Mouse (Mus musculus): ENCODE results near the gene Cacna1g.

Gene Cacna1g

DNA sequence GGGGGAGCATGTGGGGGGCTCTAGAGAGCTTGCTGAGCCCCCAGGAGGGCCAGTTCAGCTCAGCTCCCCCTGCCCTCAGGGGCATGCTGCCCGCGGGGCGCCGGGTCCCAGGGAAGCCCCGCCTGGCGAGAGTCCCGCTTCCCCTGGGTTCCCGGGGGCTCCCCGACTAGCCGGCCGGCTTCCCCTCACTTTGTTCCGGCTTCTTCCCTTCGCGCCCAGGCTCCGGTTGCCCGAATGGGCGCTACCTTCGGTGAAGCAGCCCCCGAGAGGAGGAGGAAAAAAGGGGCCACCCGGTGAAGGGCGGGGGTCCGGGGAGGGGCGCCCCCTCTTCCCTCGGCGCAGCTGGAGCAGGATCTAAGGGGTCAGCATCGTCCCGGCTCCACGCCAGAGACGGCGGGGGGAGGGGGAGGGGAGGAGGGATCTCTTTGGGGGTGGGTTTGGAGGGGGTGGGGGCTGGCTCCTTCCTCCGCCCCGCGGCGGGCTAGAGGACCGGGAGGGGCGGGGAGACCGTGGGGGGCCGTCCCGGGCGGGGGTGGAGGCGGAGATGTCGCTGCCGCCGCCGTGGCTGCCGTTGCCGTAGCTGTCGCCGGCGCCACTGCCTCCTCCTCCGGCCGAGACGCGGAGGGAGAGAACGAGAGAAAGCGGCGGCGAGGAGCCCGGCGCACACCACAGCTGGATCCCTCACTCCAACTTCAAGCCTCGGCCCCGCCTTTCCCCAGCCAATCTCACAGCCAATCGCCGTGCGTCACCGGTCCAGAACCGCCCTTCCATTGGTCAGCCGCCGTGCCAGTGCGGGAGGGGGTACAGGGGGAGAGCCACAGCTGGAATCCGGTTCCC lies at the start of gene Cacna1g:
Cacna1g (minus strand) TSS at position 492 of the 837 bp plus-strand sequence.
- peak; percentile 85 to 93 for DNase-seq (ENCODE audit: low spot score in 2 of 2)

DNA sequence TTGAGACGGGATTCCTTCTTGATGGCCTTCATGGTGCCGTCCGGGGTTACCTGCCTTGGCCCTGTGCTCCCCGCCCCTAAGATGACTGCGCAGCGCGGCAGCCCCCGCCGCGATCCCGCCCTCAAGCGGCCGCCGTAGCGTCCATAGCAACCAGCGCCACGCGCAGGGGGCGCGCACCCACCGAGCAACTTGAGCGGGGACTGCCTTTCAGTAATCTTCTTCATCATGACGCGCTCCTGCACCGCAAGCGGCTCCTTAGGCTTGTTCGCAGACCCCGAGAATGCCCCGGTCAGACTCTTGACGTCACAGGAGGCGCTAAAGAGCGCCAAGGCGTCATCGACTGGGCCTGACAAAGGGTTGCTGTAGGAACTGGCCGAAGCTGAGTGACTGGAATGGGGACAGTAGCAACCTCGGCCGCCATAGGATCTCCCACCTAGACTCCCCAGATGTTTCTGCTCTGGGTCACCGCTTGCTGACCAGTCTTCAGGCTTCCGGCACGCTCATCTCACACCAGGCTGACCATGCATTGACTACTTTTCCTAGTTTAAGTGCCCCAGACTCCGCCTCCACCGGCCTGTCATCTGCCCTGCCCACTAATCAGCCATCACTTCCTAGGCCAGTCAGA lies 47.3 kb upstream of the Cacna1g start, which contains the start of gene Mycbpap:
Mycbpap (minus strand) TSS at position 524 of the 625 bp plus-strand sequence.
- no peak for DNase-seq (ENCODE audit: low spot score in 2 of 2)

DNA sequence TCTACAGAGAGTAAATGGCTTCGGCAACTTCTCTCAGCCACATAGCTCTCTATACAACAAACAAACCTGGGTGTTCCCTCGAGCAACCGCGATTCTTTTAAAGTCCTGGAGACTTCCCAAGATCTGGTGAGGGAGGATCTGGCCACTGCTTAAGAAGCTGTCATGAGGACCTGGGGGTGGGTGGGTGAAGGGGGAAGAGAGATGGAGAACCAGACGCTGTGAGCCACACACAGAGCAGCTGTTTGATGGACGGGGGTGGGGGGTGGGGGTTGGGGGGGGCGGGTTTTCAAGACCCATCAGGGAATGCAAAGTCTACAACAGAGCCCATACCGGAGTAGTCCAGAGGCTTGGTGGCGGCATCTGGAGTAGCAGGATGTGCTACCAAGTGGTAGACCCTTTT lies 39.5 kb upstream of the Cacna1g start:
- DNase-seq (ENCODE audit: low spot score in 2 of 2): no peak

DNA sequence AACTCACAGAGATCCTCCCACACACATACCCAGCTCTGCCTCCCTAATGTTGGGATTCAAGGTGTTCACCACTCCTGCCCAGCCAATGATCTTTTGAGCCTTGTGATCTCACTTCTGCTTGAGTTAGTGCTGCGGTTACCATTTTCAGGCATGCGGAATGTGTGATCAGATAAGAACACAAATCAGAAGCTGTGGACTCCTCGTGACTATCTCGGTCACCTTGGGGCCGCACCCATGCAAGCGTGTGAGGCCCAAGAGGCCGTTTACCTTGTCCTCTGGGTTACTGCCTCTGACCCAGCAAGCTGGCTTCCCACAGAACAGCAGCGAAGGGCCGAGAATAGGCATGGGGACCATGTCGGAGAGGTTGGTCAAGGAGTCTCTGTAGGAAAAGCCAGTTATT lies 35.0 kb upstream of the Cacna1g start:
- DNase-seq (ENCODE audit: low spot score in 2 of 2): no peak

DNA sequence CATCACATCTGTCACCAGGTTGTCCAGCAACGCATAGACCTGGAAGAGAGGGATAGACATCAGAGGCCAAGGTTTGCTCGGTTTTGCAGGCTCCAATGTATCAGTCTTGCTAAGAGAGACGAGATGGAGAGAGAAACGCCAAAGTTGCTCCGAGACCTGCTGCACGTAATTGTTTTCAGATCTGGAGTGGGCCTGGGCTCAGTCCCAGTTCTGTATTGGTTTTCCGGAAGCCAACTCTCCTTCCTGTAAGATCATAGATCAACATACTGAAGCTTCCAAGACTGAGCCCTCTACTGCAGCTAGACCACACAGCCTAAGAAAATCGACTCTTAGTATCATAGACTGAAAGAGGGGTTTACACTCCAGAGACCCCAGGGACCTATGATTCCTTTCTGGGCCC lies 27.5 kb upstream of the Cacna1g start:
- DNase-seq (ENCODE audit: low spot score in 2 of 2): no peak

DNA sequence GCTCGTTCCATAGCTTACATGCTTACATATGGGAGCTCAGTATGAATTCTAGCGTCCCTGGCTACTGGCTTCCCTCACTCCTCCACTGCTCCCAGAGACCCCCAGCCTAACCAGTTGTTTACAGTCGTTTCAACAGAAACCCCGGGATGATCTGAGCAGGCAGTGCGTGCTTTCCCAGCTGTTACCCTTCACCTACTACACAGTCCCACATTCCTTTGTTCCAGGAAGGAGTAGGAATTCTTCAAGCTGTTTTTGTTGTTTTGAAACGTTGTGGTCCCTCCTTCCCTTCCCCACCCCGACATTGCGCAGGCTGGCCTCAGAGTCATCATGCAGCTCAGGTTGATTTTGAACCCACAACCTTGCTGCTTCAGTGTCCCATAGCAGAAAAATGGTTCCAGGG lies 26.4 kb upstream of the Cacna1g start:
- DNase-seq (ENCODE audit: low spot score in 2 of 2): no peak

DNA sequence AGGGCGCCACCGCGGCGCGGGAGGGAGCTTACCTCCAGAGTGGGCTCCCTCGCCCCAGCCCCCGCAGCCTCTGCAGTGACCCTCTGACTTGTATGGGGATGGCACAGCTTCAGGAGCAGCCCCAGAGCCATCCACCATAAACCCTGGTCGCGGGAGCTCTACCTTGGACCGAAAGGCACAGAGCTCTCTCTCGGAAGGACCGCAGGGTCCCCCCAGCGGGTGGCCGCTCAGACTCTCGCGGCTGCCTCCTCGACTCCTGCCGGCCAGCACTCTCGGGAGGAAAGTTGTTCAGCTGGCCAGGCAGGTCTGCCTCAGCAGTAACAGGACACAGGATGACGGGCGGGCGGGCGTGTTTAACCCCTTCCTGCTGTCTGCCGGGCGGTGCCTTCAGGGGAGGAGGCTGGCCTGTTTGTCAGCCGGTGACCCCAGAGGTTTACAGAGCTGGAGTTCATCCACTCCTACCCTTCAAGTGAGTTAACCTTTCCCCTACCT lies 25.7 kb upstream of the Cacna1g start, which contains the start of gene Epn3:
Epn3 (minus strand) TSS at position 314 of the 492 bp plus-strand sequence.
- peak; percentile 65 to 75 for DNase-seq (ENCODE audit: low spot score in 2 of 2)

DNA sequence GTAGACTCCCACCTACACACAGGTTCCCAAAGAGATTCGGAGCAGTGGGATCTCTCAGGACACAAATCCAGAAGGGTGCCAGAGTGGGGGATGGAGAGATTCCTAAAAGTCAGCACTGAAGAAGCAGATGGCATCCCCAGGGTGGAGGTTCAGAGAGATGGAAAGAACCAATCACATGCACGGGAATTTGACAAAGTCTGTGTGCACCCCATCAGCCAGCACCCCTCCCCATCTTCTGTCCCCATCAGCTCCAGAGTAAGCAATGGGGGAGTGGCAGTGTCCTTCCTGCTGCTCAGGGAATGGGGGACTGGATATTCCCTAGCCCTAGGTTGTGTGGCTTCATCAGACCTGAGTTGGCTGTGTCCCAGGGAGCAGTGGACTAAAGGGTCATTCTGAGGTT lies 25.0 kb upstream of the Cacna1g start:
- no peak for DNase-seq (ENCODE audit: low spot score in 2 of 2)

DNA sequence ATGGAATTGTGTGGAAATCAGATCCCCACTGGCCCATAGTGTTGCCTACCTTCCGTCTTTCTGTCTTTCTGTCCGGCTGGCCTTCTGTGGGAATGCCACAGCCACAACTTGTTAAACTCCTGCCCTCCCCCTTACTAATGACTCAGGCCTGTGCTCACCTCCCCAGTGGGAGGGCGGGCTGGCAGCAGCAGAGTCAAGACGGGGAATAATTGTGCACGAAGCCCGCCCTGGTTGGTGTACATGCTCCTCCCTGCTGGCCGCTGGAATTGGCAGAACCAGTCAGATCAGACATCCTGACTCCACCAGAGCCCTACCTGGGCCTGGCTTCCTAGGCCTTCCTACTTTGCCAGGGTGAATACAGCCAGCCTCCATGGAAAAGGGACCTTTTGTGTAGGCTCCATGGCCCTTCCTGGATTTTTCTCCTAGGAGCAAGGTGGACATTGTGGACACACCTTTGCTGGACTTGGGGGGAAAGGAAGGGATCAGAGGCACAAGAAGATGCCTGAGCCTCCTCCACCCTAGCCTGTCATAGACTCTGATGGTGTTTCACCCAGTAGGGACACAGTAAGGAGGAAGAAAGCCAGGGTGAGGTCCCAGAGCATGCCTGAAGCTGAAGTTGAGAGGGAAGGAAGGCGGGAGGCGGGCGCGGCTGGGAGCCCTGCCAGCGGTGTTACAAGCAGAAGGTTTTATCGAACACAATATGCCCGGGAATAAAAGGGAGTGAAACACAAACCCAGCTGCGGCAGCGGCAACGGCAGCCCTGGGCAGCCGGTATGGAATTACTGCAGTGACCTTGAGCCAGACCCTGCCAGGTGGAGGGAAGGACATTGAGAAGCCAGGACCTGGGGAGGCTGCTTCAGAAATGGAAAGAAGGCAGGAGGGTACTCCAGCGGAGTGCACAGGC lies 24.3 kb upstream of the Cacna1g start:
- DNase-seq (ENCODE audit: low spot score in 2 of 2): peak in 1 of 2 experiments; percentile 63

DNA sequence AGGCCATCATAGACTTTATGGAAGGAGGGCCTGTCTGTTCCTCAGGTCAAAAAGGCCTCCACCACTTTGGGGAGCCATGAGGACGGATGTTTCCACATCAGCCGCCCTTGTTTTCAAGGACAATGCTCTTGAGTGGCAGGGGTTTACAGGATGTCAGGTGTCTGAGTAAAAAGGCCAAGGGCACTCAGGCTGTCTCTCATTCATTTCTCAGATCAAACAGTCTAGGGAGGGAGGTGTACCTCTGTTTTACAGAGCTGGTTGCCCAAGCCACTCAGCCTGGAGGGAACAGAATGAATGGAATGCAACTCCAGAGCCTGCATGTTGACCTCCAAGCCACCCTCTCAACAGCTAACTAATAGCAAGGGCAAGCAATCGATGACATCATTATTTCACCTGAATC lies 21.4 kb upstream of the Cacna1g start:
- DNase-seq (ENCODE audit: low spot score in 2 of 2): no peak

DNA sequence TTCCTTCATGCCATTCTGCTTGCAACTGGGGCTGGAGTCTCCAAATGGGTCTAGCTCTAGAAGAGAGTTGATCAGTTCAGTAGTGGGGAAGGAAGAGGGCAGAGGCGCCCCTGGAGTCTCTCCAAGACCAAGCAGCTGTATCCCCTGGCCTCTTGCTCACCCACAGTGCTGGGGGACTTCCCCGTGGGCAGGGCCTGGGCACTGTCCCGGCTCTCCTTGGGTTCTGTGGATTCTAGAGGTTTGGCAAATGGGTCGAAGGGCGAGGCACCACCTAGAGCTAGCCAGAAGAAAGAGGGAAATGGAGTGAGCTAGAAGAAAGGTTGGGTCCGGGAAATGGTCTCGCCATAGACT lies 17.7 kb upstream of the Cacna1g start:
- DNase-seq (ENCODE audit: low spot score in 2 of 2): no peak

DNA sequence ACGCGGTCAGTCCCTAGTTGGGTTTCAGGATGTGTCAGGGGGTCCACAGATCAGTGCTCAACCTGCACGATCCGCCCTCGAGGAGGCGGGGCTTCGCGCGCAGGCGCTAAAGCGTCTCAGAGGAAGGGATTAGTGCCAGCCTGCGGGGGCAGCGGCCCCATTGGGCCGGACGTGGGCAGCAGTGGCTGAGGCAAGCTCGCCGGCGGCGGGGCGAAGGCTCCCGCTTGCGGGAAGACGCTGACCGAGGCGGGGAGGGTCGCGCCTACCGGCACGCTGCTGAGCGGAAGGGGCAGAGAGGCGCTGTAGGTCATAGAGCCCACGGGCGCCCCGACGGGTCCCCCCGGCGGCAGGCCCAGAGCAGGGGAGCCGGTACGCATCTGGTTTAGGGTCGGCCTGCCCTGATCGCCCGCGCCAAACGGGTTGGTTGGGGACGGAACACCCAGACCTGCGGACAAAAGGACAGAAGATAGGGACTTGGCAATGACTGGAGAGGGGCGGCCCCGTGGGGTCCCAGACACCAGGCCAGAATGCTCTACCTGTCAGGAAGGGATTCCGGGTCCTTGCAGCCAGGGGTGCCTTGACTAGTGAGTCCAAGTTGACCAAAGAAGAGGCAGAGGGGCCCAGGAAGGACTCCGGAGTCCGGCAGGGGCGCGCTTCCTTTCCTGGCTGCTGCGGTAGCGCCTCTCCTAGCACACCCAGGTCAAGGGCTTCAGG lies 17.2 kb upstream of the Cacna1g start:
- no peak for DNase-seq (ENCODE audit: low spot score in 2 of 2)

DNA sequence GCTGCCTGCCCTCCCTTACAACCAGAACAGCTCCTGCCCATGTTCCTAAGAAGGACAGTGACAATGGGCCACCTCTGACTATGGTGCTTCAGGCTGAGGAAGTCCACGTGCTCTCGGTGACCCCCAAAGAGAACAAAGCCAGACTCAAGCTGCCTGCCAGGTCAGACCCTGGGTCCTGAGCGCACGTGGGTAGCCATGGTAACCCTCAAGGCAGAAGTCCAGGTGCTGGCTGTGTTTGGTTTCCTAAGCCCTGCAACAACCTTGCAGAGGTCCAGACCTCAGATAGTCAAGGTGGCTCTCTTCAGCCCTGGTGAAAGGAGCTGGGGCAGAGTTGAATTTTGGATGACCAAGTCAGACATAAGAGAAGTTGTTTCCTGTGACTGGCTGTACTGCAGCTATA lies 15.7 kb upstream of the Cacna1g start:
- no peak for DNase-seq (ENCODE audit: low spot score in 2 of 2)

DNA sequence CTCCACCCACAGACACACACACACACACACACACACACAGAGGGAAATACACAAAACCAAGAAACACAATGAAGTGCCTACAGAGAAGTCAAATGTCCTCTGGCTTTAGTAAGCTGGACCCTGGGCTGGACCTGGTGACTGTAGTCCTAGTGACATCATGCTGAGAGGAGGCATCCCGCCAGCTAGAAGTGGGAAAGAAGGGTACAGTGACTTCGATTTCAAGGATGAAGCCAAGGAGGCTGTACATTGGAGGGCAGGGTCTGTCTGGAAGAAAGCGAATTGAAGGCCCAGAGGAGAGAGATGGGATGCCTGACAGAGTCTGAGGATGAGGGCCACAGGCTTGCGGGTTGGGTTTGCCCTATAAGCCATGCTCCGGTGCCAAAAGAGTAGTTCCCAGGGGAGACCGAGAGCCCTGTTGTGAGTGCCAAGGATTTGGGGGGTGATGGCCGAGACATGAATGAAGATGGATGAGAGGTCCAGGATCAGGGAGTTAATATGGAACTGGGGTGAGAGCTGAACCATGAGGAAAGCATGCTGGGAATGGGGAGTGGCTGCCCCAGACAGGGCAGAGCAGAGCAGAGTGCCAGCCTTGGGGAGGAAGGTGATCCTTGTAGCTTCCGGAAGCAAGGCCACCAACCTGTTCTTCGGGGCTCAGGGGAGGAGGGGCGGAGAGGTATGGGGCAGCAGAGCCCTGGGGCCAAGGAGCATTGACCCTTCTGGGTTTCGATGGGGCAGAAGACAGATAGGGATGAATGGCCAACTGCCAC lies 15.0 kb upstream of the Cacna1g start:
- no peak for DNase-seq (ENCODE audit: low spot score in 2 of 2)

DNA sequence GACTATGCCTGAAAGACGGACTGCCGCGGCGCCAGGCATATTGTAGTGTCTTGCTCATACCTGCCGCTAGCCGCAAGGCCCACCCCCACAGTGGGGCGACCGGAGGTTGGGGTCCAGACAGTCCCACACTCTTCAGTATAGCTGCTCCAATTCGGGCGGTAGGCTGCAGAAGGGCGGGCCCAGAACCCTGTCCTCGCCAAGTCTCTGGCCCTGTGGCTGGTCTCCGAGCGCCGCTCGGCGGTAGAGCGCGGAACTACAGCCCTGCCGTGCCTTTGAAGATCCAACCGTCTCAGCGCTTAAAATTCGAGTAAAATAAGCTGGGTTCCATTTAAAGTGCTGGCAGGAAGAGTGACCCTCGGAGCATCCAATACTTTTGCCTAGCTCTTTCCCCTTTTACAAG lies 12.0 kb upstream of the Cacna1g start, which contains the start of gene Spata20:
Spata20 (minus strand) TSS at position 179 of the 400 bp plus-strand sequence.
- peak; percentile 80 to 89 for DNase-seq (ENCODE audit: low spot score in 2 of 2)

DNA sequence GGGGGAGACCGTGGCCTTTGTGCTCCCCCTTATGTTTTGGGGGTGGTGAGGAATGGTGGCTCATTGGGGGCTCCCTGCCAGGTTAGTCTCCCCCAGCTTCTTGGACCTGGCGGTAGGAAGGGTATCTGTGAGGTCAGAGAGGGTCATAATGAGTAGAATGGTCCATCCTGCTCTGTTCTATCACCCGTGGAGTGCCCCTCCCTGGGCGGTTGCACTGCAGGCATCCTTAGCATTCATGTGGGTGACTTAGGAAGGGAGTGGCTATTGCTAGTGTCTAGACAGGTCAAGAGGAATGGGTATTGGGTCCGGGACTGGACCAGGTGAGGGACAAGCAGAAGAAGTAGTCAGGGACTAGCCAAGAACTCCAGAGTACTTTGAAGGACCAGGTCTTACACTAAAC lies 11.2 kb upstream of the Cacna1g start:
- no peak for DNase-seq (ENCODE audit: low spot score in 2 of 2)

DNA sequence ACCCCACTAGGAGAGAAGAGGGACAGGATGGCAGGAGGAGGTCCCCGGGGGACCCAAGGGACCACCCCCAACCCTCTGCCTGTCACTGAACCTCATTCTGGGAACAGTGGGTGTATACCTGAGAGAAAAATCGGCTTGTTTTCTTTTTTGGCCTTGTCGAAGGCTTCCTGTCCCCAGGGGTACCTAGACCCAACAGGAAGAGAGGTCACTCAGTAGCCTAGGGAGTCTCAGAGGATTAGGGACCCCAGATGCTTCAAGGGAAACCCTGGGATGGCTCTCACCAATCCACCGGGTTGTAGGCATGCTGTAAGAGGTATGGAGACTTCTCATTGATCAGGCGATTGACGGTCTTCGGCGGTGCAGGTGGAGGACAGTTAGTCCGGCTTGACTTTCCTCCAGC lies 10.6 kb upstream of the Cacna1g start:
- DNase-seq (ENCODE audit: low spot score in 2 of 2): no peak

DNA sequence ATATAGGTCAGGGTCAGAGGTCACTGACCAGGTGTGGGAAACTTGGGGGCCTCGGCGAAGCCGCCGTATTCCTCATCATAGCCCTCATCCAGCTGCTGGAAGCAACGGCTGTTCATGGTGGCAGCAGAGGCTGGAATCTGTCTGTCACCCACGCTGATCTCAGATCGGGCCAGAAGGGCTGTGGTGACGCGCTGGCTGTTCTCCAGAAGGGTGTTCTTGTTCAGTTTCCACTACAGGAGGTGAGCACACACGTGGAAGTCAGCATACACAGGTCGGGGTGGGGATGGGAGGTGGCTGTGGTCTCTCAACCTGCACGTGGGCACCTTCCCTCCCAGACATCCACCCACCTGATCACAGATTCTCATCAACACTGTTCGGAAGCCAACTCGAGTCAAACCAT lies 9.9 kb upstream of the Cacna1g start:
- no peak for DNase-seq (ENCODE audit: low spot score in 2 of 2)

DNA sequence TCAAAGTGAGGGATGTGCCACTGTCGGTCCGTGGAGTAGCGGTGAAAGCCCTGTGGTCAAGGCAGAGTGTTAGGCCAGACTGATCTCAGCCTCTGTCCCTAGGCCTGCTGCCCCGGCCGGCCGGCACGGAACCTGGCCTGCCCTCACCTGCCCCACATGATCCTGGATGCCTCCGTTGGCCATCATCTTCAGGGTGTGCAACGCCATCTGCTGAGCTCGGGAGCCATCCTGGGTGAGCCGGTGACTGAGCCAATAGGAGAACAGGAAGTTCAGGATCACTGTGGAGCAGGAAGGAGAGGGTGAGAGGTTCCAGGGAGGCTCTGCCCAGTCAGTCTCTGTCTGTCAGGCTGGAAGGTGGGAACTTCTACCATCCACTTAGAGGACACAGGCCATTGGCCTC lies 9.4 kb upstream of the Cacna1g start:
- no peak for DNase-seq (ENCODE audit: low spot score in 2 of 2)

DNA sequence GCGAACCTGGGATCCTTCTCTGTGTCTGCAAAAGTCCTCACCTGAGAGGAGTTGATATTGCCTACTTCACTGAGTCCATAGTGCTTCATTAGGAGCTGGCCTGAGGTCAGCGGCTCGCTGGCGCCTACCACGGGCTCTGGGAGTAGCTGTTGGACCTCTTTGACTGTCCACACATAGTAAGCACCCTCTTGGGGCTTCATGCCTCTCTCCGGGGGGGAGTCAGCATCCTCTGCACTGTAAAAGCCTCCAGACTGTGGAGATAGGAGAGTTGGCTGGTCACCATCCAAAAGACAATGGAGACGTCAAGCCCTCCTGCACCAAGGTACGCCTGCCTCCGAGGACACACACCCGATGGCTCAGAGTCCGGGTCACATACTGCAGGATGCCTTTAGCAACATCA lies 8.7 kb upstream of the Cacna1g start:
- no peak for DNase-seq (ENCODE audit: low spot score in 2 of 2)

DNA sequence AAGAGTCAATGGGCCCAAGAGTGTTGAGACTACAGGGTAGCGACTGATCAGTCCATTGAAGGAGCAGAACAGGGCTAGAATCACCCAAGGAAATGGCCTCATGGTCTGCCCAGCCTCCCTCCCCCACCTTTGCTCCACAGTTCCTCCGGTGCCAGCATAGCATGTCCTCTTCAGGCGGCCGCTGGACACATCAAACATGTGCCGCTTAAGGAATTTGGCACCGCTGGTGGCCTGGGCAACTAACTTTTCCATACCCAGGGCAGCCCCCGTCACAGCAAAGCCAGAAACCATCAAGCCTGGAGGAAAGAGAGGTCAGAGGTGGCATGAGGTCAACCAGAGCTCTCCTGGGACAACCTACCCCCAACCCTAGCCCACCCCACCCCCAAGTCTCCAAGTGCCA lies 8.0 kb upstream of the Cacna1g start:
- DNase-seq (ENCODE audit: low spot score in 2 of 2): no peak
